Mouse (Mus musculus): ENCODE measurements at regions not wholly inside any gene's neighbourhood (a gene's known extent, or its start where the extent isn't known, plus 50 kb on each side); places are given as distances from the start of the nearest gene placed in this dataset.

DNA sequence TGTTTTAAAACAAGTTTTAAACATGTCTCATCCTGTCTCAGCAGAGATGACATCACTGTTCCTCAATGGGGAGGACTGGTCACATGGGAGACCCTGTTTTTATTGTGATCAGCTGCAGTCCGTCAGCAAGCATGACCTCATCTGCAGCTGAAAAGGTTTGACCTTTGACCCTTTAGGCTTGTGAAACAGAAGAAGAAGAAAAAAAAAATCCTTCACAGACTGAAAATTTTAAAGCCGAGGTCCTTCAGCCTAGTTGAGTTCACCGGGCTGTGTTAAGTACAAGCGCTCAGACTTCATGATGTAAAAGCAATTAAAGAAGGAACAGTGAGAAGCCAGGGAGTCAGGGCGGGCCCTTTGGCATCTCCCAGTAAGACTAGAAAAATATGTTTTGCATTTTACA, 104.7 kb upstream of the Dcbld2 start:
- TF ChIP-seq CTCF (IDR thresholded peaks at IDR 0.05; ENCODE audit: control insufficient read depth, insufficient read depth, low read length) (no peak), POLR2A (IDR thresholded peaks at IDR 0.05; ENCODE audit: borderline replicate concordance, control insufficient read depth, low read depth, low read length) (no peak)
- no peaks in the 10 kb centered on the region for H3K4me1 ChIP-seq (ENCODE audit: control insufficient read depth, insufficient read depth, low read length)
- WGBS, result 75% methylated on average over 5 of the region's 5 CpGs
- H3K4me3 ChIP-seq (replicated peaks; ENCODE audit: control insufficient read depth, low read depth, low read length), result no peak overlapping the region
- H3K27ac ChIP-seq (ENCODE audit: control insufficient read depth, insufficient read depth, low read depth, low read length, poor library complexity), result no peak overlapping the region

DNA sequence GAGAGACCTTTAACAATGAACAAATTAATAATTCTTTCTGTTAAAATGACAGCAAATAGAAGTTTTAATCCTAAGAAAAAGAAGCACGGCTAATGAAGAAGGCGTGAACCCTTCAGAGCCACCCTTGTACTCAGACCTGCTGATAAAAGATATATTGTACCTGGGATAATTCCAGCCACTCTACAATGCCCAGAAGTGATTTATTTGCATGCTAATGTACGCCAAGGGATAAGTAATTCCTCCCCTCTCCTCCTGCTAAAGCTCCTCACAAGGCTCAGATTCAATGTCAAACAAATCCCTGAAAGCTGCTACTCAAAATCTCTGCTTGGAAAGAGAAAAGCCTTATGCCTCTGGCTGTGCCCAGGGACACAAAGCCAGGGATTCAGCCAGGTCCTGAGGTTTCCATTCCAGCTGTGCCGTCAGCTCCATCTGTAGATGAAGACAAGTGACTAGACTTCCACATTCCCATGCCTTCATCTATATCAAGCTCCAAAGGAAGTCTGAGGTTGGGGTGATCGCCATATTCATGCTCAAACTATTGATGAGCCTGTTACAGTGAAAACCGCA, 91.3 kb upstream of the Dcbld2 start:
- 74% methylated on average over 6 of the region's 6 CpGs for WGBS
- no peak overlapping the region for H3K27ac ChIP-seq (ENCODE audit: control insufficient read depth, insufficient read depth, low read depth, low read length, poor library complexity)
- no peak for TF ChIP-seq CTCF (IDR thresholded peaks at IDR 0.05; ENCODE audit: control insufficient read depth, insufficient read depth, low read length)
- TF ChIP-seq POLR2A (IDR thresholded peaks at IDR 0.05; ENCODE audit: borderline replicate concordance, control insufficient read depth, low read depth, low read length), result no peak
- no peaks in the 10 kb centered on the region for H3K4me1 ChIP-seq (ENCODE audit: control insufficient read depth, insufficient read depth, low read length)
- no peak overlapping the region for H3K4me3 ChIP-seq (replicated peaks; ENCODE audit: control insufficient read depth, low read depth, low read length)

DNA sequence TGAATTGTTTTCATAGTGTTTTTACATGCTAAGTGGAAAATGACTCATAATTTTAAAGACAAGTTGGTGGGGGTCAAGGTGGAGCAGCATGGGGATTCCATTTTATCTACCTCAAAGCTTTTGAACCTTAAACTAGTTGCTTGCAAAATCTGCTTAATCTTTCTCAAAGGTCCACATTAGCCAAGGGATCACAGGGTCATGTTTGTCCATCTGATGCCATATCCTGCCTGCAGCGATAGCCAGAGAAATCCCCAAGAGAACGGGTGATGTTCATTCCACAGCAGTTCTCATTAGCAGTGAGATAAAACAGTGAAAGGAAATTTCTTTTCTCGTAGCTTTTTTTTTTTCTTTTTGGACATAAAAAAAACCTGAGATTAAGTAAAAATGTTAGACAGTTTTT, 77.2 kb upstream of the Dcbld2 start:
- Histone ChIP-seq H3K27ac (ENCODE audit: control insufficient read depth, insufficient read depth, low read depth, low read length, poor library complexity) (no peak overlapping the region), H3K4me1 (ENCODE audit: control insufficient read depth, insufficient read depth, low read length) (no peaks in the 10 kb centered on the region), H3K4me3 (replicated peaks; ENCODE audit: control insufficient read depth, low read depth, low read length) (no peak overlapping the region)
- TF ChIP-seq POLR2A (IDR thresholded peaks at IDR 0.05; ENCODE audit: borderline replicate concordance, control insufficient read depth, low read depth, low read length) (no peak), CTCF (IDR thresholded peaks at IDR 0.05; ENCODE audit: control insufficient read depth, insufficient read depth, low read length) (no peak)
- 76% methylated on average over 3 of the region's 3 CpGs for WGBS

DNA sequence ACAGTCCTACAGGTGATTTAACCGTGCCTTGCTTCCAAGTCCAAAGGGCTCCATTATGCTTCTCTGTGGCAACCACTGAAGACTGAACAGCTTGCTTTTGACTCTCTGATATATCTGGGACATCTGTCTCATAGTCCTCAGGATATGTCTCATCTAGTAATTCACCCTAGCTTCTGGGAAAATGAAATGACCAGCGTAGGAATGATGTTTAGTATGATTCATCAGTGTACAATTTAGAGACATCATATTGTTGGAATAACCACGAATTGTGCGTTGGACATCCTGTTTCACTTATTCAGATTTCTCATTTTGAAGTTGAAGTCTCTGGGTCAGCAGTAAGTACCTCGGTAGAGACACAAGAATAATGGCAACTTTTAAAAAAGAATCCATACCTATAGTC, 64.3 kb upstream of the Dcbld2 start:
- TF ChIP-seq POLR2A (IDR thresholded peaks at IDR 0.05; ENCODE audit: borderline replicate concordance, control insufficient read depth, low read depth, low read length), result no peak
- TF ChIP-seq CTCF (IDR thresholded peaks at IDR 0.05; ENCODE audit: control insufficient read depth, insufficient read depth, low read length), result no peak
- 78% methylated on average over 5 of the region's 5 CpGs for WGBS
- Histone ChIP-seq H3K4me1 (ENCODE audit: control insufficient read depth, insufficient read depth, low read length) (no peaks in the 10 kb centered on the region), H3K27ac (ENCODE audit: control insufficient read depth, insufficient read depth, low read depth, low read length, poor library complexity) (no peak overlapping the region), H3K4me3 (replicated peaks; ENCODE audit: control insufficient read depth, low read depth, low read length) (no peak overlapping the region)

DNA sequence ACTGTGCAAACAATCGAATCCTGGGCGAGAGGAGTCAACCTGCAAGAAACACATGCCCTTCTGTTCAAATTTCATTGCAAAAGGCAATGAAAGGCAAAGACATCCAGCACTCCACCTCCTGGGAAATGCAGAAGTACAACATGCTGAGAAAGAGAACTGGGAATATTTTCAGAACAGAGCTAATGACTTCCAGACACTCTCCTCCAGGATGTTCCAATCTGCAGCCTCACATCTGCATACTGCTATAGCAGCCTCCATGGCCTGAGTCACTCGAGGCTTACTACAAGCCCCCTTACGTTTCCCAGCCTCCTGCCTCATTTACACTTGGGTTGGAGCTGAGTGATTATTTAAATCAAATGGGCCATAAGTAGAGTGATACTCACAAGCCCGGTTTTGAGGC, 58.9 kb upstream of the Dcbld2 start:
- Histone ChIP-seq H3K27ac (ENCODE audit: control insufficient read depth, insufficient read depth, low read depth, low read length, poor library complexity) (no peak overlapping the region), H3K4me1 (ENCODE audit: control insufficient read depth, insufficient read depth, low read length) (no peaks in the 10 kb centered on the region), H3K4me3 (replicated peaks; ENCODE audit: control insufficient read depth, low read depth, low read length) (no peak overlapping the region)
- 58% methylated on average over 5 of the region's 5 CpGs for WGBS
- TF ChIP-seq CTCF (IDR thresholded peaks at IDR 0.05; ENCODE audit: control insufficient read depth, insufficient read depth, low read length) (no peak), POLR2A (IDR thresholded peaks at IDR 0.05; ENCODE audit: borderline replicate concordance, control insufficient read depth, low read depth, low read length) (no peak)

DNA sequence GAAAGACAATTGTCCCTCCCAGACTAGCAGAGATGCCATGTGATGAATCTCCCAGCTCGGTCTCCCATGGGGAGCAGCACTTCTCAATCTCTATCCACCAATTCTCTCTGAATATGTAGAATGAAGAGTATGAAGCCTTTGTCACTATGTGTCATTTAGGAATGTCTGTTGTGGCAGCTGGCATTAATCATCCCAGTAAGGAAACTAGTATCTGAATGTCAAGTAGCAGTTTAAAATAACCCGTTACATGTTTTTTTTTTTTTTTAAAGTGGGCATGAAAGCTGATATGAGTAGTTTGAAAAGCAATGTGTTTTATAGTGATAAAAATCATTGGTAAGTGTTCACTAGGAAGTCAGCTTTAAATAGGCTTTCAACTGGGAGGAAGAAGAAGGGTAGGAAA, 58.4 kb upstream of the Dcbld2 start:
- Histone ChIP-seq H3K27ac (ENCODE audit: control insufficient read depth, insufficient read depth, low read depth, low read length, poor library complexity) (no peak overlapping the region), H3K4me3 (replicated peaks; ENCODE audit: control insufficient read depth, low read depth, low read length) (no peak overlapping the region), H3K4me1 (ENCODE audit: control insufficient read depth, insufficient read depth, low read length) (no peaks in the 10 kb centered on the region)
- no peak for TF ChIP-seq POLR2A (IDR thresholded peaks at IDR 0.05; ENCODE audit: borderline replicate concordance, control insufficient read depth, low read depth, low read length)
- TF ChIP-seq CTCF (IDR thresholded peaks at IDR 0.05; ENCODE audit: control insufficient read depth, insufficient read depth, low read length), result no peak
- 40% methylated on average over 2 of the region's 2 CpGs for WGBS

DNA sequence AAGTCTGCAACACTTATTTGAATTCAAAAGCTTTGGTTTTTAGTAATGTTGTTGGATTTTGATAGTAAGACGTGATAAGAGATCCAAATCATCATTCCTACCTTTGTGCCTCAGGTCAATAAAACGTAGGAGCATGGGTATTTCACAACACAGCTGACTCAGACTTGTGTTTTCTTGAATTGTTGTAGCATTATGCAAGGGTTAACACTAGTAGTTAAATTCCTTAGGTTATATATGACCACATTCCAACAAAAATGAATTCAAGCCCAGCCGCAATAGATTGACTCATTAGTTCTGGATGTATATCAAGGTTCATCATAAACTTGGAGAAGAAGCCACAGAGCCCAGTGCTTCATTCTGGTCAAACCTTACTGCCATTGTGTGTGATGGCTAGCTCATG, 56.1 kb upstream of the Dcbld2 start:
- H3K4me3 ChIP-seq (replicated peaks; ENCODE audit: control insufficient read depth, low read depth, low read length), result no peak overlapping the region
- WGBS, result 71% methylated on average over 3 of the region's 3 CpGs
- H3K4me1 ChIP-seq (ENCODE audit: control insufficient read depth, insufficient read depth, low read length), result no peaks in the 10 kb centered on the region
- no peak overlapping the region for H3K27ac ChIP-seq (ENCODE audit: control insufficient read depth, insufficient read depth, low read depth, low read length, poor library complexity)
- TF ChIP-seq POLR2A (IDR thresholded peaks at IDR 0.05; ENCODE audit: borderline replicate concordance, control insufficient read depth, low read depth, low read length), result no peak
- TF ChIP-seq CTCF (IDR thresholded peaks at IDR 0.05; ENCODE audit: control insufficient read depth, insufficient read depth, low read length), result no peak

DNA sequence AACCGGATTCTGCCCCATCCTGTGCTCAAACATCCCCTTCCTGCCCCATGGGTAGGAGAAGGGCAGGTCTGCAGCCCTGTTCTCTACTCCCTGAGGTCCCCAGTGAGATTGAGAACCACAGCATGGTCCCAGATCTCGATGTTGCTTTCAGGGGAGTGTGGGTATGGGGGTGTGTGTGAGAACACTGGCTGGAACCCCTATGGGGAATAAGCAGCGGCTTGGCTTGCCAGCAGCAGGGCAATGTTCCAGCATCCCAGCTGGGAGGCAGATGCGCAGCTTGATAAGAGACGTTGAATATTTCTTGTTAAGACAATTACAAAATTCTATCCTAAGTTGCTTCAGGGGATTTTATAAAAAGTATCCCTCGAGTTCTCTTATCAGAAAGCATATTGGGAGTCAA, 53.7 kb upstream of the Dcbld2 start:
- H3K4me3 ChIP-seq (replicated peaks; ENCODE audit: control insufficient read depth, low read depth, low read length), result no peak overlapping the region
- 46% methylated on average over 6 of the region's 6 CpGs for WGBS
- TF ChIP-seq CTCF (IDR thresholded peaks at IDR 0.05; ENCODE audit: control insufficient read depth, insufficient read depth, low read length) (no peak), POLR2A (IDR thresholded peaks at IDR 0.05; ENCODE audit: borderline replicate concordance, control insufficient read depth, low read depth, low read length) (no peak)
- no peak overlapping the region for H3K27ac ChIP-seq (ENCODE audit: control insufficient read depth, insufficient read depth, low read depth, low read length, poor library complexity)
- H3K4me1 ChIP-seq (ENCODE audit: control insufficient read depth, insufficient read depth, low read length), result no peaks in the 10 kb centered on the region
